Mouse (Mus musculus) heart, adult 2 months (tissue): ENCODE data around the gene Pld1. TPM values are rescaled to one million over a fixed set of nuclear protein-coding genes. Genes with fewer than 3 reads are reported as not detected.
A peak's percentile ranks its signal among the peaks of the same experiment; 100 is the strongest.

Source experiments
- DNase-seq, 2 experiments: peaks; one replicate each; pipeline ENCODE4 v3.0.0; 2021
- H3K27ac ChIP-seq: fragments of 200-600 bp; 2 replicates; pipeline ENCODE4 v1.8.1; 2022
- H3K27me3 ChIP-seq: fragments of 200-500 bp; 2 replicates; pipeline ENCODE4 v1.6.1; 2012; ENCODE audit warnings: mild to moderate bottlenecking, low read length, inconsistent platforms, mixed read lengths; ENCODE audit not compliant: control insufficient read depth, insufficient read depth
- H3K36me3 ChIP-seq: fragments of 200-500 bp; 2 replicates; pipeline ENCODE4 v1.6.1; 2012; ENCODE audit warnings: low read length, inconsistent platforms; ENCODE audit not compliant: control insufficient read depth, insufficient read depth
- H3K4me1 ChIP-seq: fragments of 200-500 bp; 2 replicates; pipeline ENCODE4 v1.6.1; 2011; ENCODE audit warnings: low read length; ENCODE audit not compliant: control insufficient read depth, insufficient read depth
- H3K4me3 ChIP-seq: fragments of 200-600 bp; 2 replicates; pipeline ENCODE4 v1.8.1; 2022
- H3K79me2 ChIP-seq: fragments of 200-500 bp; replicated peaks from 2 replicates; pipeline ENCODE4 v1.6.1; 2012; ENCODE audit warnings: mild to moderate bottlenecking, inconsistent platforms, low read length, moderate library complexity, mixed read lengths; ENCODE audit not compliant: control insufficient read depth, insufficient read depth
- H3K9ac ChIP-seq: fragments of 200-500 bp; 2 replicates; pipeline ENCODE4 v1.6.1; 2012; ENCODE audit warnings: low read depth, mild to moderate bottlenecking, control low read depth, inconsistent platforms, low read length, mixed read lengths
- CTCF ChIP-seq: fragments of 200-600 bp; IDR thresholded peaks from 2 replicates; pipeline ENCODE4 v1.8.1; 2022; ENCODE audit warnings: antibody characterized with exemption, mild to moderate bottlenecking, moderate library complexity
- EP300 ChIP-seq: fragments of 200-500 bp; IDR thresholded peaks from 2 replicates; pipeline ENCODE4 v1.6.1; 2011; ENCODE audit warnings: low read depth, low read length, control low read depth; ENCODE audit not compliant: insufficient read depth
- POLR2A ChIP-seq: fragments of 200-500 bp; IDR thresholded peaks from 2 replicates; pipeline ENCODE4 v1.6.1; 2011; ENCODE audit warnings: mild to moderate bottlenecking, low read depth, low read length, control low read depth; ENCODE audit not compliant: insufficient read depth
- WGBS: fragments of 180-500 bp; shearing (Covaris S2); methylation state at CpG from one replicate; pipeline ENCODE4 v1.1.7; 2018; 5-methylcytosine and 5-hydroxymethylcytosine counted together
- intact Hi-C: fragments of 180-260 bp; cut with DNase I; formaldehyde crosslinking; loops from one replicate; pipeline ENCODE4 v1.15.1; 2025
- polyA plus RNA-seq: library from polyadenylated mRNA; depleted of rRNA; stranded (reverse); fragments of >200 nt; gene quantifications from 2 replicates; pipeline ENCODE4 v1.2.3, GENCODE M21; 2012
- total RNA-seq, 2 experiments: library from RNA; stranded (reverse); gene quantifications; 2 replicates each; pipeline ENCODE4 v1.2.3; 2021

The Pld1 gene
- total and polyA plus RNA-seq, 3 experiments, result 4.0 to 11.8 (median 11.4) TPM

DNA sequence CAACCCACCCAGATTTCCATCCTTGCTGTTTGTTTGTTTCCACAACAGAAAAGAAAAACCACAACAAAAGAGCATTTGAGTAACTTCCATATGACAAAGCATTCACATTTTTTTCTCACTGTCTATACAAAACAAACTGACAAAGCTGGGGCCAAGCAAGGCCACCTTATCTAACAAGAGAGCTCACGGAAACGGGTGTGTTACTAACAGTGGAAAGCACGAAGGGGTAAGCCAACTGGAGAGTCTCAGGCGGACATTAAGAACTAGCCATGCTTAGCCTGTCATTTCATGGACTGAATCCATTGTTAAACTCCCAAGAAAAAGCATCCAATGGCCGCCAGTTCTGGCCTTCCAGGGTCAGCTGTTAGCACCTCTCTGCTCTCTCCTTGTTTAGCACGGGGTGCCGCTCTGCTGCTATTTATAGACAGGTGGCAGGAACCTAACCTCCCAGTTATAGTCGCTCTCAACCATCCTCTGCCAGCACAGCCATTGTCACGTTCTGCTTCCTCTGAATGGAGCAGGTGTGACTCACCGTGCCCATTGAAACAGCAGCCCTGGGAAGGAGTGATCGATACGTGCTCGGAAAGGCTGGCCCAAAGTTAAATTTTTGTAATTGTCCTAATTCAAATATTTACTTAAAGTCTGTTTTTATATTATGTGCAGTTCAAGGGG lies 33.7 kb upstream of the Pld1 start:
- Histone ChIP-seq H3K27me3 (no peaks in the 10 kb centered on the region), H3K27ac (peak overlapping the region; percentile 20), H3K4me1 (peaks cover 8% of the 10 kb centered on the region), H3K36me3 (no peaks in the 10 kb centered on the region), H3K4me3 (no peak overlapping the region), H3K9ac (no peak overlapping the region), H3K79me2 (no peaks in the 10 kb centered on the region)
- TF ChIP-seq EP300 (no peak), CTCF (no peak), POLR2A (no peak)
- intact Hi-C loops, result no loop called here
- 10% methylated on average over 13 of the region's 13 CpGs for WGBS
- DNase-seq, result peak; percentile 45 to 73

DNA sequence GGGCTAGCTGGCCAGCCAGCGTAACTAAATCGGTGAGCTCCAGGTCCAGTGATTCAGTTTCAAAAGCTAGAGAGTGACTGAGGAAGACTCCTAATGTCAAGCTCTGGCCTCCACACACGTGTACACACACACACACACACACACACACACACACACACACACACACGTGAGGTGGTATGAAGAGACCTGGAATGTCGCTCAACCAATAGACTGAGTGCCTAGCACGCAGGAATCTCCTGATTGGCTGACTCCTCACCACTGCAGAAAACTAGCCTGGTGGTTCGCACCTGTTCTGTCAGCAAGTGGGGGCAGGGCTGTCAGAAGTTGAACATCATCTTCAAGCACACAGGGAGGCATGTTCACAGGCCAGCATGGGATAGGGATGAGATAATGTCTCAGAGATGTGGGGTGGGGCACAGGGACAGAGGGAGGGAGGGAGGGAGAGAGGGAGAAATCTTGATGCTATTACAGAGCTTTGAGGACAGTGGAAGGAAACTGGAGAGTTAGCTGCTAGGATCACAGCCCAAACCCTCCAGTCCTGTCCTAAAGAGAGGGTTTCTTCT lies 31.8 kb upstream of the Pld1 start:
- peaks cover 8% of the 10 kb centered on the region for H3K4me1 ChIP-seq
- intact Hi-C loops, result no loop called here
- H3K27me3 ChIP-seq, result no peaks in the 10 kb centered on the region
- H3K9ac ChIP-seq, result no peak overlapping the region
- no peak for DNase-seq
- H3K36me3 ChIP-seq, result no peaks in the 10 kb centered on the region
- no peak overlapping the region for H3K4me3 ChIP-seq
- no peaks in the 10 kb centered on the region for H3K79me2 ChIP-seq
- WGBS, result 91% methylated on average over 7 of the region's 7 CpGs
- H3K27ac ChIP-seq, result no peak overlapping the region
- TF ChIP-seq CTCF (no peak), POLR2A (no peak), EP300 (no peak)

DNA sequence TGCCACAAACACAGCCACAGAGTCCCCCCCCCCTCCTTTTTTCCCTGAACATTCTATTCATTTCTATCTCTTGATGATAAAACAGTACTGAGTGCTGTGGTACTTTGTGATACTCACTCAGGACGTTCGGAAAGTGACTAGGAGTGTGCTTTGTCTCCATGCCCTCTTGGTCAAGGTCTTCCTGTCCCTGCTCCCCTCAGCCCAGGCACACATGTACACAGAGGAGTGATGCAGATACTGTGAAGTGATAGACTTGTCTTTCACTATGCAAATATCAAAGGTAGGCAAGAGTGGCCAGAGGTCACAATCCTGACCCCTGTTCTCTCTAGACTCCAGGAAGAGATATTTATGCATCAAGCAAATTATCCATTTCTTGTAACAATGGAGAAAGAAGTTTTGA lies 31.2 kb upstream of the Pld1 start:
- H3K4me3 ChIP-seq, result no peak overlapping the region
- H3K36me3 ChIP-seq, result no peaks in the 10 kb centered on the region
- H3K9ac ChIP-seq, result no peak overlapping the region
- H3K27ac ChIP-seq, result no peak overlapping the region
- no peak for TF ChIP-seq EP300
- no peak for TF ChIP-seq CTCF
- TF ChIP-seq POLR2A, result no peak
- H3K79me2 ChIP-seq, result no peaks in the 10 kb centered on the region
- 50% methylated on average over 2 of the region's 2 CpGs for WGBS
- intact Hi-C loops, result no loop called here
- peaks cover 8% of the 10 kb centered on the region for H3K4me1 ChIP-seq
- no peaks in the 10 kb centered on the region for H3K27me3 ChIP-seq
- DNase-seq, result no peak

DNA sequence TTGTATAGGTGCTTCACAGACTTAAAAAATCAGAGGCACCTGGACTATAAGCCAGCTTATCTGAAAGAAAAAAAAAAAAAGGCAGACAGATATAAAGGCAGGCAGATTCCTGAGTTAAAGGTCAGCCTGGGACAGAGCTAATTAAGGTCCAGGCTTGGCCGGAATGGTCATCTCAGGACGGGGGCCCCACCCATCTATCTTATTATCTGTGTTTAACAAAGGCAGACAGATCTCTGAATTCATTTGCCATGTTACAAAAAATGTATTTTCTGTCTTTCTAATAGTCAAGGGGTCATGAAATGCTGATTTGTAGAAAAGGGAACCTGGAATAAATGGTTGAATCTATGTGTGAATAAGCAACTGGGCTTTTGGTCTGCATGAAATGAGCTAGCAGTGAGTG lies 30.2 kb upstream of the Pld1 start:
- intact Hi-C loops, result no loop called here
- no peaks in the 10 kb centered on the region for H3K79me2 ChIP-seq
- H3K27me3 ChIP-seq, result no peaks in the 10 kb centered on the region
- 67% methylated on average over 2 of the region's 2 CpGs for WGBS
- no peak for DNase-seq
- H3K9ac ChIP-seq, result no peak overlapping the region
- no peak overlapping the region for H3K27ac ChIP-seq
- H3K4me3 ChIP-seq, result no peak overlapping the region
- no peak for TF ChIP-seq EP300
- peaks cover 8% of the 10 kb centered on the region for H3K4me1 ChIP-seq
- no peaks in the 10 kb centered on the region for H3K36me3 ChIP-seq

DNA sequence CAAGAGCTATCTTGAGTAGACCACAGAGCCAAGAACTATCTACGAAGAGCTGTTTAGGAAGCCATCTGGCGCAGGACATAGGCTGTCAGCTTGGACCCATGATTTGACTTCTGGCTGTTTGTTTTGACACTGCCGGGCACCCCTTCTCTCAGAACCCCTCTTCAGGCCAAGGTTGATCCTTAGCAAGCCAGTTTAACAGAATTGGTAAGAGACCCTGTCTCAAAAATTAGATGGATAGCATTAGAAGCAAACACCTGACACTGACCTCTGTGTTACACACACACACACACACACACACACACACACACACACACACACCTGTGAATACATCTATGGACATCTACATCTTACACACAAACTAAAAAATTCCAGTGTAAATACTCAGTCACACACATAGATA lies 29.5 kb upstream of the Pld1 start:
- H3K27ac ChIP-seq, result peak overlapping the region; percentile 36; the same call in 1 of the 2 replicates
- no peak overlapping the region for H3K9ac ChIP-seq
- H3K36me3 ChIP-seq, result no peaks in the 10 kb centered on the region
- DNase-seq, result no peak
- intact Hi-C loops, result no loop called here
- no peaks in the 10 kb centered on the region for H3K79me2 ChIP-seq
- H3K4me3 ChIP-seq, result no peak overlapping the region
- WGBS, result 81% methylated on average over 3 of the region's 3 CpGs
- no peaks in the 10 kb centered on the region for H3K27me3 ChIP-seq
- TF ChIP-seq POLR2A, result no peak
- no peak for TF ChIP-seq EP300
- no peak for TF ChIP-seq CTCF
- H3K4me1 ChIP-seq, result peaks cover 8% of the 10 kb centered on the region

DNA sequence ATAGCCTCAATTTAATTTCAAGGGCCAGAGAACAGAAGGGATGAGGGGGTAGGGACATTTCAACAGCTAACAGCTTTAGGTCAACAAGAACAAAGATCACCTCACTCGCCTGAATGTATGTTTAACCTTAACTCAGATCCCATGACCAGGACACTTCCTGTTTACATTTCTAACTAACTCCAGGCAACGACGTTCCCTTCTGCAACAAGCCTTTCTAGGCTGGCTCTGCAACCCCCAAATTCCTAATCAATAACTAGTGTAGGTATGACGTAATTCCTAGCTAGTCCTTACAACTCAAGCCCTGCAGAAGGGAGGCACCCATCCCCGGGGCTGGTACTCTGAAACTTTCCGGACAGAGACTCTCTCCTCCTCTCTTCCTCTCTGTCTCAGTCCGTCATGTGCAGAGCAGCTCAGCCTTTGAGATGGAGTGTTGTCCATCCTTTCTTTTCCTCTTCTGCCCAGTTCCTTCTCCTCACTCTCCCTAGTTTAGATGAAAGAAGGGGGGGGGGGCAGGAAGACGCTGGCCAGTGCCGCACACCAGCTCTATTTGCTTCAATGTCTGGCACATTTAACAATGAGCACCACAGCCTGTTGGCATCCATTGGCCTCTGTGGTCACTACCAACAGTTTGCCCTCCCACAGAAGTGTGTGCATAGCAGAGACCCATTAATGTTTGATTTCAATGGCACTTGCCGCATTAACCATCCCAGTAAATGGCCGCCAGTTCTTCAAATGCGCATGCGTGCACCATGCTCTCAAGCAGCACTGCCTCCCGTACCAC lies 19.6 kb upstream of the Pld1 start:
- DNase-seq, result peak in 1 of 2 experiments; percentile 9
- Histone ChIP-seq H3K27ac (no peak overlapping the region), H3K27me3 (no peaks in the 10 kb centered on the region), H3K4me1 (no peaks in the 10 kb centered on the region), H3K79me2 (no peaks in the 10 kb centered on the region), H3K9ac (no peak overlapping the region), H3K36me3 (no peaks in the 10 kb centered on the region), H3K4me3 (no peak overlapping the region)
- no peak for TF ChIP-seq CTCF
- no peak for TF ChIP-seq EP300
- TF ChIP-seq POLR2A, result no peak
- WGBS, result 85% methylated on average over 14 of the region's 14 CpGs
- intact Hi-C loops, result no loop called here
